Mouse (Mus musculus): ENCODE measurements around the gene Pde4b. TPM values are rescaled to one million over a fixed set of nuclear protein-coding genes. Genes with fewer than 3 reads are reported as not detected.
A peak's percentile ranks its signal among the peaks of the same experiment; 100 is the strongest.

Gene Pde4b
- polyA plus RNA-seq, 1 experiment, result 14.3 TPM

DNA sequence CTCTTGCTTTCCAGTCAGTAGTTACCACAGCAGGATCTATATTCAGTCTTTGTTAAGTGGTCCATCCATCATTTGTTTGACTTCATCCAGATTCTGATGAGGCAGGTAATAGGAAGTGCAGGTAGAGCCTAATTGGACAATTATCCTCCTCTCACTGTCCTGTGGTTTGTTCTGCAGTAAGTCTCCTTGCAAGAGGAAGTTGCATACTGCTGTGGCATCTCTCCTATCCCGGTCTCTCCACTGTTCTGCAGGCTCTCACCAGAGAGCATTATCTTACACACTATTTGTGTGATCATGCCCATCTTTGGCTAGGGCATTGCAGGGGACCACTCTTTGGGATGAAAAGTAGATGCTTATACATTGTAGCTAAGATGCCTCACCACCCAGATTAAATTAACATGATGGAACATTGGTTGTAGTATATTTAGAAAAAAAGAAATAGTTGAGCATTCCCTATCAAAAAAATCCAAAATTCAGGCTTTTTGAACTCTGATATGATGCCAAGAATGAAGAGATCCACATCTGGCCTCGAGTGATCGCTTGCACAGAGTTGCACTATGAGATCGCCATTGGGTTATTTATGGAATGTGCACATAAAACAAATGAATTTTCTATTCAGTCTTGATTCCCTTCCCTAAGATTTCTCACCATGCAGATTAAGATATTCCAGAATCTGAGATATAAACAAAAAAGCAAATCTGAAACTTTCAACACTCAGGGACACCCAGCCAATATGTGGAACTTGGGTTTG, 411.0 kb downstream of the Pde4b start:
- 69% methylated on average over 4 of the region's 4 CpGs for WGBS
- H3K27me3 ChIP-seq (ENCODE audit: control insufficient read depth, insufficient read depth, low read length), result no peaks in the 10 kb centered on the region
- peaks cover 2% of the 10 kb centered on the region; the same call in 1 of the 2 replicates for H3K4me1 ChIP-seq (ENCODE audit: control insufficient read depth, insufficient read depth, insufficient read length)
- TF ChIP-seq POLR2A (IDR thresholded peaks at IDR 0.05; ENCODE audit: low read depth, low read length) (no peak), CTCF (IDR thresholded peaks at IDR 0.05; ENCODE audit: extremely low read depth, insufficient read depth, insufficient read length, insufficient replicate concordance) (no peak)
- no peak for DNase-seq (ENCODE audit: low read depth in 1 of 2, low spot score in 2 of 2)
- H3K36me3 ChIP-seq (ENCODE audit: control insufficient read depth, insufficient read depth, low read length), result no peaks in the 10 kb centered on the region
- H3K4me3 ChIP-seq (ENCODE audit: extremely low read depth, insufficient read depth, insufficient read length), result no peak overlapping the region
- H3K27ac ChIP-seq (ENCODE audit: insufficient read depth, low read length), result no peak overlapping the region

DNA sequence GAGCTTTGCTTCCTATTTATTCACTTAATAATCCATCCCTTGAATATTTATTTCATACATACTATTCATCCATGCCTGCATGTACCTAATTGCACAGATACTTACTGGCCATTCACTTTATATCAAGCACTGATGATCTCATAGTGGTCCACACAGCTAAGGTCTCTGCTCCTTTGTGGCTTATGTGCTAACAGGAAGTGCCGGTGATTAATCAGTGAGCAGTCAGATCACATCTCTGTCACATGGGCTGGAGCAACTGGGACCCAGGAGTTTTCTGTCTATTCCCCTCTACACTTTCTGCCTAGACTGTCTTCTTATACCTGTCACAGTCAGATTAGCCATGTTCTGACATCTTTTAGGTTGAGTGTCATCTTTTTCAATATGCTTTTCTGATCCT, 411.6 kb downstream of the Pde4b start:
- peaks cover 7% of the 10 kb centered on the region; the same call in 1 of the 2 replicates for H3K4me1 ChIP-seq (ENCODE audit: control insufficient read depth, insufficient read depth, insufficient read length)
- TF ChIP-seq POLR2A (IDR thresholded peaks at IDR 0.05; ENCODE audit: low read depth, low read length) (no peak), CTCF (IDR thresholded peaks at IDR 0.05; ENCODE audit: extremely low read depth, insufficient read depth, insufficient read length, insufficient replicate concordance) (no peak)
- H3K27me3 ChIP-seq (ENCODE audit: control insufficient read depth, insufficient read depth, low read length), result no peaks in the 10 kb centered on the region
- DNase-seq (ENCODE audit: low read depth in 1 of 2, low spot score in 2 of 2), result no peak
- H3K27ac ChIP-seq (ENCODE audit: insufficient read depth, low read length), result no peak overlapping the region
- no peaks in the 10 kb centered on the region for H3K36me3 ChIP-seq (ENCODE audit: control insufficient read depth, insufficient read depth, low read length)
- no peak overlapping the region for H3K4me3 ChIP-seq (ENCODE audit: extremely low read depth, insufficient read depth, insufficient read length)
- 33% methylated on average over 1 of the region's 1 CpGs for WGBS

DNA sequence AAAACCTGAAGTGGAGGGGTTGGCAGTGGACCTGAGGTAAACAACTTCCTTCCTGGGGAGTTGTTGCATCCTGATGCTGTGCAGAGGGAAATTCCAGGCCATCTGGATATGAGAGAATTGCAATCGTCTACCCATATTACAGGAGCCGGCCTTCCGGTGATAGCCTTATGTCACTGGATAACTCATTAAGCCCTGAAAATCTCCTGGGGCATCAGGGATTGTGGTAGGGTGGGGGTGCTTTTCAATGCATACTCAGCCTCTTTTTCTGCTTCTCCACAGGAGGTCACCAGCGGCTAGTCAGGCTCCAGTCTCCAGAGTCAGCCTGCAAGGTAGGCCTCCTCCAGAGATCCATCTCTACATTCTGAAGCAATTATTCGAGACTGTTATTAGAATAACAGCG, 418.4 kb downstream of the Pde4b start:
- 51% methylated on average over 6 of the region's 6 CpGs for WGBS
- peak in 1 of 2 experiments; percentile 29 for DNase-seq (ENCODE audit: low read depth in 1 of 2, low spot score in 2 of 2)
- H3K4me3 ChIP-seq (ENCODE audit: extremely low read depth, insufficient read depth, insufficient read length), result no peak overlapping the region
- peak overlapping the region; percentile 91 for H3K27ac ChIP-seq (ENCODE audit: insufficient read depth, low read length)
- no peaks in the 10 kb centered on the region for H3K27me3 ChIP-seq (ENCODE audit: control insufficient read depth, insufficient read depth, low read length)
- TF ChIP-seq CTCF (IDR thresholded peaks at IDR 0.05; ENCODE audit: extremely low read depth, insufficient read depth, insufficient read length, insufficient replicate concordance) (no peak), POLR2A (IDR thresholded peaks at IDR 0.05; ENCODE audit: low read depth, low read length) (no peak)
- no peaks in the 10 kb centered on the region for H3K36me3 ChIP-seq (ENCODE audit: control insufficient read depth, insufficient read depth, low read length)
- H3K4me1 ChIP-seq (ENCODE audit: control insufficient read depth, insufficient read depth, insufficient read length), result peaks cover 23% of the 10 kb centered on the region; the same call in 1 of the 2 replicates

DNA sequence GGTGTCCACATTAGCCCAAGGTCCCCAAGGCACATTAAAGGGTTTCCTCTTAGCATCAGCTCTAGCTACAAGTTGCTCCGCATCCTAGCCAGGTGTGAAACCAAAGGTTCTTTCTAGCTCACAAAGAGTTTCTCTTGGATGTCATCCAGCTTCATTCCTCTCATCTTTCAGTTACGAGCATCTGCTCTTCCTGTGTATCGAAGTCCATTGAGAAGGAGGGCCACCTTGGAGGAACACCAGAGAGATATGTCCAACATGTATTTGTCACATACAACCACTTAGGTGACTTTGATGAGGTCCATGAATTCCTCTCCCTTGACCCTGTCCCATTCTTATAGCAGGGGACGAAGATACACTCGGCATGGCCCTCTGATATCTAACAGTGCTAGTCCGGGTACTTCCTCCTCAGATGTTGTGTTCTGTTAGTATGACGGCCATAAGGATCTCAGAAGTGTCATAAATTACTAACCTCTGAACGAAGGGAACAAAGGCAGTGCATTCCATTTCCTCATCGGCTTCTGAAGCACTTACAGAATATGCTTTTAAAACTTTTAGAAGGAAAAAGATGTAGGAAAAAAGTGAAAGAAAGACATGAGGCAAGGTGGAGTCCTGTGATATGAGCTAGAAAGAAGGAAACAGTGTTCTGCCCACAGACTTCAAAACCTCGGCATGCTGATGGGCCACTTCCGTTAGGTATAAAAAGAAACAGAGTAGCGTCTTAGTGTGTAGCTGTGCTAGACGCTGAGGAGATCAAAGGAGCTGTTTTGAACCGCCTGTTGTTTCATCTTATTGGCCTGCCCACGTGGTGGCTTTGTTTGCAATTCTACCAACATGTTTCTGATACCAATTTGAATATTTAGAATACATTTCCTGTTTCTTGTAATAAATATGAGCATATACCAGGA, 419.3 kb downstream of the Pde4b start:
- WGBS, result 9% methylated on average over 15 of the region's 15 CpGs

DNA sequence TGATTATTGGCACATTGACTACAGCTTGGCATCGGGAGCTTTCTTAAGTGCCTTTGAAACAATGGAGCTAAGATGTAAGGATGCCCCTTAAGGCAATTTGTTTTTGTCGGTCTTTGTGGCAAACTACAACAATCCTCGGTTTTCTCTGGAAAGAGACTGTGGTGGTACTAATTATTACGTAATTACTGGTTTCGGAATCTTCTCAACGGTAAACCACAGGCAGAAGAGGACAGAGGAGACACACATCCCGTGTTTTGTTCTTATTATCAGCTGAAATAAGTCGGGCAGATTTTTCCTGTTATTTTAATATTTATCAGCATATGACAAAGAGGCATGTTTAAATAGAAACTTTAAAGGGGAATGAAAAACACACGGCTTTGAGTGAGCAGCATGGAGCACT, 420.0 kb downstream of the Pde4b start:
- no peak overlapping the region for H3K4me3 ChIP-seq (ENCODE audit: extremely low read depth, insufficient read depth, insufficient read length)
- TF ChIP-seq CTCF (IDR thresholded peaks at IDR 0.05; ENCODE audit: extremely low read depth, insufficient read depth, insufficient read length, insufficient replicate concordance), result no peak
- TF ChIP-seq POLR2A (IDR thresholded peaks at IDR 0.05; ENCODE audit: low read depth, low read length), result no peak
- no peaks in the 10 kb centered on the region for H3K36me3 ChIP-seq (ENCODE audit: control insufficient read depth, insufficient read depth, low read length)
- WGBS, result 5% methylated on average over 9 of the region's 9 CpGs
- peaks cover 30% of the 10 kb centered on the region for H3K4me1 ChIP-seq (ENCODE audit: control insufficient read depth, insufficient read depth, insufficient read length)
- H3K27me3 ChIP-seq (ENCODE audit: control insufficient read depth, insufficient read depth, low read length), result no peaks in the 10 kb centered on the region
- DNase-seq (ENCODE audit: low read depth in 1 of 2, low spot score in 2 of 2), result no peak
- H3K27ac ChIP-seq (ENCODE audit: insufficient read depth, low read length), result peak overlapping the region; percentile 91

More for the DNA sequence above, 419.3 kb downstream of the Pde4b start:
- TF ChIP-seq POLR2A (IDR thresholded peaks at IDR 0.05; ENCODE audit: low read depth, low read length) (peak; percentile 65), CTCF (IDR thresholded peaks at IDR 0.05; ENCODE audit: extremely low read depth, insufficient read depth, insufficient read length, insufficient replicate concordance) (no peak)
- peak overlapping the region; percentile 41 for H3K4me3 ChIP-seq (ENCODE audit: extremely low read depth, insufficient read depth, insufficient read length)
- no peaks in the 10 kb centered on the region for H3K27me3 ChIP-seq (ENCODE audit: control insufficient read depth, insufficient read depth, low read length)
- peaks cover 24% of the 10 kb centered on the region for H3K4me1 ChIP-seq (ENCODE audit: control insufficient read depth, insufficient read depth, insufficient read length)
- peak; percentile 63 to 77 for DNase-seq (ENCODE audit: low read depth in 1 of 2, low spot score in 2 of 2)
- H3K27ac ChIP-seq (ENCODE audit: insufficient read depth, low read length), result peak overlapping the region; percentile 91
- no peaks in the 10 kb centered on the region for H3K36me3 ChIP-seq (ENCODE audit: control insufficient read depth, insufficient read depth, low read length)

DNA sequence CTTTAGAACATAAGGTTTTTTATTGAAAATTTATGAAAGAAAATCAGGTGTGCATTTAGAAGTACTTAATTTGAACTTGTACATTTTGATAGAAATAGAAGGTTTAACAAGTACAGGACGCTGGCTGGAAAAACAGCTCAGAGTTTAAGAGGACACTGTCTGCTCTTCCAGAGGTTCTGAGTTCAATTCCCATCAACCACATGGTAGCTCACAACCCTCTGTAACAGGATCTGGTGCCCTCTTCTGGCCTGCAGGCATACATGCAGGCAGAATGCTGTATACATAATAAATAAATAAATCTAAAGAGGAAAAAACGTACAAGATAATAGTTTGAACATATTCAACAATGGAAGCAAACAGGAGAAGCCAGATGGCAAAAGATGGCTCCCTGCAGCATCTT, 420.4 kb downstream of the Pde4b start:
- Histone ChIP-seq H3K27ac (ENCODE audit: insufficient read depth, low read length) (peak overlapping the region; percentile 91; the same call in 1 of the 2 replicates), H3K4me1 (ENCODE audit: control insufficient read depth, insufficient read depth, insufficient read length) (peaks cover 31% of the 10 kb centered on the region), H3K27me3 (ENCODE audit: control insufficient read depth, insufficient read depth, low read length) (no peaks in the 10 kb centered on the region), H3K4me3 (ENCODE audit: extremely low read depth, insufficient read depth, insufficient read length) (no peak overlapping the region), H3K36me3 (ENCODE audit: control insufficient read depth, insufficient read depth, low read length) (no peaks in the 10 kb centered on the region)
- DNase-seq (ENCODE audit: low read depth in 1 of 2, low spot score in 2 of 2), result peak in 1 of 2 experiments; percentile 37
- WGBS, result 80% methylated on average over 2 of the region's 2 CpGs
- no peak for TF ChIP-seq CTCF (IDR thresholded peaks at IDR 0.05; ENCODE audit: extremely low read depth, insufficient read depth, insufficient read length, insufficient replicate concordance)
- TF ChIP-seq POLR2A (IDR thresholded peaks at IDR 0.05; ENCODE audit: low read depth, low read length), result no peak

Measured in spleen, adult 2 months (tissue).